Mouse (Mus musculus) heart, postnatal 0 days (tissue): ENCODE results near the gene Alg12. TPM values are rescaled to one million over a fixed set of nuclear protein-coding genes. Genes with fewer than 3 reads are reported as not detected.
A peak's percentile ranks its signal among the peaks of the same experiment; 100 is the strongest.

Experiments used
- ATAC-seq: fragments of 200-750 bp; cut with Nextera tagmentation; 2 replicates; pipeline ENCODE4 v1.8.0; 2017; ENCODE audit warnings: low read depth, moderate number of reproducible peaks, moderate library complexity; ENCODE audit not compliant: insufficient read depth
- DNase-seq: peaks from one replicate; pipeline ENCODE4 v3.0.0-alpha.2; 2016; ENCODE audit warnings: low spot score
- H3K27ac ChIP-seq: fragments of 300-500 bp; sonication (generic); 2 replicates; pipeline ENCODE4 v1.5.1; 2014; ENCODE audit warnings: low read depth, mild to moderate bottlenecking
- H3K27me3 ChIP-seq: fragments of 300-500 bp; sonication (generic); 2 replicates; pipeline ENCODE4 v1.6.1; 2014; ENCODE audit warnings: low read length, mixed read lengths; ENCODE audit not compliant: control insufficient read depth, insufficient read depth
- H3K36me3 ChIP-seq: fragments of 300-500 bp; sonication (generic); replicated peaks from 2 replicates; pipeline ENCODE4 v1.6.1; 2014; ENCODE audit warnings: low read length, mixed read lengths; ENCODE audit not compliant: control insufficient read depth, insufficient read depth
- H3K4me1 ChIP-seq: fragments of 300-500 bp; sonication (generic); 2 replicates; pipeline ENCODE4 v1.6.1; 2014; ENCODE audit warnings: antibody characterized with exemption; ENCODE audit not compliant: control insufficient read depth, insufficient read depth
- H3K4me2 ChIP-seq: fragments of 300-500 bp; sonication (generic); 2 replicates; pipeline ENCODE4 v1.6.1; 2014; ENCODE audit warnings: low read depth, mild to moderate bottlenecking, low read length, moderate library complexity
- H3K4me3 ChIP-seq: fragments of 300-500 bp; sonication (generic); 2 replicates; pipeline ENCODE4 v1.5.1; 2014; ENCODE audit warnings: low read depth, low read length
- H3K9ac ChIP-seq: fragments of 300-500 bp; sonication (generic); replicated peaks from 2 replicates; pipeline ENCODE4 v1.6.1; 2014; ENCODE audit warnings: low read depth, low read length, mixed read lengths
- H3K9me3 ChIP-seq: fragments of 300-500 bp; sonication (generic); replicated peaks from 2 replicates; pipeline ENCODE4 v1.6.1; 2016; ENCODE audit warnings: low read length; ENCODE audit not compliant: control insufficient read depth
- CTCF ChIP-seq: IDR thresholded peaks from 2 replicates; pipeline ENCODE4 v1.5.1; 2016; ENCODE audit warnings: antibody characterized with exemption, control low read depth, low read depth
- EP300 ChIP-seq: IDR thresholded peaks from 2 replicates; pipeline ENCODE4 v1.6.1; 2016; ENCODE audit warnings: antibody characterized with exemption, low read depth
- WGBS: fragments of 180-500 bp; shearing (Covaris S2); extraction: QIAGEN DNeasy Blood & Tissue Kit; methylation state at CpG from one replicate; pipeline ENCODE4 v1.1.7; 2014; 5-methylcytosine and 5-hydroxymethylcytosine counted together
- polyA plus RNA-seq: library from polyadenylated mRNA; unstranded; fragments of >200 nt; fragmentation: Nextera tagmentation; extraction: Ambion mirVana; gene quantifications from 2 replicates; pipeline ENCODE4 v1.2.1, GENCODE M21; 2015
- total RNA-seq: library from RNA; depleted of rRNA; stranded (reverse); fragments of >200 nt; gene quantifications from 2 replicates; pipeline ENCODE4 v1.2.3, GENCODE M21; 2014; ENCODE audit warnings: low replicate concordance

Gene Alg12
- total and polyA plus RNA-seq, 2 experiments from 2014 or later, result 6.4 to 21.8 TPM

DNA sequence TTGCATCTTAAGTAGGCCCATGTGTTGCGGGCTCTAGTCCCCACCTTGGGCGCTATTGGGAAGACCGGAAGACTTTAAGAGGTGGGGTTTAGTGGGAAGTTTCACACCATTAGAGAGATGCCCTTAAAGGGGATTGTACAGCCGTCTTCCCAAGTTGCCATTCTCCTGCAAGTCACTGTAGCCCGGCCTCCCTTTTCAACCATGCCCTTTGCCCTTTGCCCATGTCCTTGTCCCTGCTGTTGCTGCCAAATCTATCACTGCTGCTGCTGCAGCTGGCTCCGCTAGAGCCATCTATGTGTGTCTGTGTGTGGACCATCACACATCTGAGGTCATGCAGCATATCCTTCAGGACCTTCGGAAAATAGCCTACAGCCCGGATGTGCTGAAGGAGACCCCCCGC lies 13.4 kb upstream of the Alg12 start:
- Histone ChIP-seq H3K9me3 (no peaks in the 10 kb centered on the region), H3K4me2 (no peak overlapping the region), H3K4me1 (peaks cover 47% of the 10 kb centered on the region), H3K4me3 (no peak overlapping the region), H3K36me3 (no peaks in the 10 kb centered on the region), H3K27me3 (no peaks in the 10 kb centered on the region), H3K9ac (no peak overlapping the region), H3K27ac (peak overlapping the region; percentile 89)
- no peak for DNase-seq
- no peak for ATAC-seq
- 69% methylated on average over 9 of the region's 9 CpGs for WGBS
- no peak for TF ChIP-seq EP300
- no peak for TF ChIP-seq CTCF

DNA sequence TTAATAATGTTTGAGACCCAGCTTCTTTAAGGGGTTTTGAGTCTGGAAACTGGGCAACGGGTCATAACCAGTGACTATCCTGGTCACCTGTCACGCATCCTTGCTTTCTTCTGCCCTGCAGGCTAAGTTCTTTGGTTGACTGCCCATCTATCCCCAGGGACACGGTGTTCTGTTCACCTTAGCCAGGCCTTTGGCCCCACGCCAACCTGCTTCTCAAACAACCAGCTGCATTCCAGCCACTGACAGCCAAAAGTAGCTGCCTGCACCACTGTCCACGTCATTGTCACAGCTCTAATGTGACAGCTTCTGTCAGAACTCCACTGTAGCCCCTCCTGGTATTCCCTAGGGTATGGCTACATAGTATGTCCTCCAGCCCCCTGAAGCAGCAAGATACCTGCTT lies 12.4 kb upstream of the Alg12 start:
- DNase-seq (peak; percentile 89), ATAC-seq (peak; percentile 75)
- 33% methylated on average over 5 of the region's 5 CpGs for WGBS
- Histone ChIP-seq H3K36me3 (0 out of 2 replicates have a peak, but pooled peaks cover 2% of the 10 kb centered on the region), H3K9me3 (no peaks in the 10 kb centered on the region), H3K4me3 (no peak overlapping the region), H3K27ac (peak overlapping the region; percentile 89), H3K9ac (no peak overlapping the region), H3K4me2 (no peak overlapping the region), H3K27me3 (no peaks in the 10 kb centered on the region), H3K4me1 (peaks cover 39% of the 10 kb centered on the region)
- no peak for TF ChIP-seq CTCF
- peak; percentile 93 for TF ChIP-seq EP300

DNA sequence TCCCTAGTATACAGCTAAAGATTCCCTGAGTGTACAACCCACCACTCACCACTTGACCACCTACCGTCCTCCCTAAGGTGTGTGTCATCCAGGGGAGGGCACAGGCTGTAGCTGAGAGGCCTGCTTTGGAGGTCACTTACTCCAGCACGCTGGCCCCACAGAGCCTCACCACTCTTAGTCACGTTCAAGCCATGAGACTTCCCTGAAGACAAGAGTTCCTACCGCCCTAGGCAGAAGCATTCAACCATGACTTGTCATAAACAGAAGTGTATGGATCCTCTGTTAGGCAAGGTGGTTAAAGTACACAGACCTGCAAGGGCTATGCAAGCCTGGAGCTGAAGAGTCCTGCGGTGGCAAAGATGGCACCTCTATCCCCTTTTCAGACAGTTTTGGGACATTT lies 11.6 kb upstream of the Alg12 start:
- WGBS, result 83% methylated on average over 5 of the region's 5 CpGs
- no peak for DNase-seq
- Histone ChIP-seq H3K27me3 (no peaks in the 10 kb centered on the region), H3K9me3 (no peaks in the 10 kb centered on the region), H3K27ac (peak overlapping the region; percentile 89), H3K36me3 (peaks cover 10% of the 10 kb centered on the region), H3K4me3 (no peak overlapping the region), H3K4me1 (peaks cover 39% of the 10 kb centered on the region), H3K9ac (no peak overlapping the region), H3K4me2 (no peak overlapping the region)
- ATAC-seq, result no peak
- TF ChIP-seq EP300 (no peak), CTCF (no peak)

DNA sequence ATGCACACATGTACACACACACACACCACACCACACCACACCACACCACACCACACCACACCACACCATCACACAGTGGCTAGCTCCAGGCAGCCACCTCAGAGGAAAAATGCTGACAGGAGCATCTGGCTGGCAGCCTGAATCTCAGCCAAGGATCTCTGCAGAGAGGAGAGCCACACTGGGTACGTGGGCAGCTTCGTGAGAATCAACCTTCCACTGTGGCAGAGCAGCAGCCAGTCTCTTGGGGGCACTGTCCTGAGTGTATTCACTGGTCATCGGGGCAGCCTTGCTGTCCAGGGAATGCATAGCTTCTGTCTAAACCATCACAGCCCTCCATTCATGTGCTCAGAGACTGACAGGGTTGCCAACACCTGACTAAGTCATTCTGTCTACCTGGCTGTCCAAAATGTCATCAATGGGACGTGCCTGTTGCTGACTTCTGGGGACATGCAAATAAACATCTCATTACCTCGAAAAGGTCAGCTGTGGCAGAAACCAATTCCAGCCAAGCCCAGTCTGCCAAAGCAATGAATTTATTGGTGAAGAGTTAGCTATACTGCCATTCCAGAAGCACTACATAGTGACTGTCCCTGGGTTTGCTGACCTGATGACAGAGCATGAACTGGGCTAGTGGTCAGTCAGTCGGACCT lies 10.8 kb upstream of the Alg12 start:
- Histone ChIP-seq H3K27ac (0 out of 2 replicates have a peak overlapping the region, but pooled peaks have one; percentile 21), H3K27me3 (no peaks in the 10 kb centered on the region), H3K9ac (no peak overlapping the region), H3K4me1 (peaks cover 39% of the 10 kb centered on the region), H3K36me3 (peaks cover 18% of the 10 kb centered on the region), H3K4me2 (no peak overlapping the region), H3K4me3 (no peak overlapping the region), H3K9me3 (no peaks in the 10 kb centered on the region)
- 53% methylated on average over 6 of the region's 6 CpGs for WGBS
- ATAC-seq (no peak), DNase-seq (no peak)
- TF ChIP-seq CTCF (no peak), EP300 (no peak)

DNA sequence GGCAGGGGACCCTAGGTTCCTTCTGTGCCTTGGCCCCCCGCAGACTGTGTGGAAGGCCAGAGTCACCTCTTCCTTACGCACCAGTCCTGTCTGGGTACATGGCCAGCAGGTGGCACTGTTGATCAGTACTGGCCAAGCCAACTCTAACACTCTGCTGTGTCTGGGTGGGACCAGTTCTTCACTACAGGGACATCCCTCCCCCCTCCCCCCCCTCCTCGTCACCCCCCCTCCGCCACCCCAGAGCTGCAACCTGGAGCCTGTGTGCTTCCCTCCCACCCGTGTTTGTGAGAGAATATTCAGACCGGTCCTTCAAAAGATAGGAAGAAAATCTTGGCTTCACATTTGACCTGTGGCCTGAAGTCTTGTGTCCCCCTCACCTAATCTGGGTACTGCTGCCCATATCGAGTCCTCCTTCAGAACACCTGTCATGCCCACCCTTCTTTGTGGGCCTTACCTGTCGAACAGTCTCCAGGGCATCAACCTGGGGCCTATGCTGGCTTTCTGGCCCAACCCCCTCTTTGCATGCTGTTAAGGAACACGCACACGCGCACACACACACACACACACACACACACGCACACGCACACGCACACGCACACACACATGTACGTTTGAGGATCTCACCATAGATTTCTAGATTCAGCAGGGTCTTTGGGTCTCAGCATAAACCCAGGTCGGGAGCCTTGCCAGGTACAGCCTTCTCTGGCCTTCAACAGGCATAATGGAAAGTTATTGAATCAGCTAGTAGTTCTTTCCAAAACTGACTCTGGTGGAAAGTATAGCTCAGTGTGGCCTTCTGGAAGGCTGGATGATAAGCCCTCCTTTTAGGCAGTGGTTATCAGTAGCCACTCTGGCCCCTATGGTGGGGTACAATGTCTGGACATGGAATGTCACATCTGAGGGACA lies 9.9 kb upstream of the Alg12 start:
- WGBS, result 45% methylated on average over 17 of the region's 17 CpGs
- no peak overlapping the region for H3K4me2 ChIP-seq
- H3K4me1 ChIP-seq, result peaks cover 39% of the 10 kb centered on the region
- TF ChIP-seq CTCF, result peak; percentile 95
- no peak for TF ChIP-seq EP300
- no peaks in the 10 kb centered on the region for H3K9me3 ChIP-seq
- peak; percentile 84 for ATAC-seq
- peaks cover 27% of the 10 kb centered on the region for H3K36me3 ChIP-seq
- no peaks in the 10 kb centered on the region for H3K27me3 ChIP-seq
- H3K9ac ChIP-seq, result no peak overlapping the region
- DNase-seq, result peak; percentile 78
- no peak overlapping the region for H3K27ac ChIP-seq
- no peak overlapping the region for H3K4me3 ChIP-seq
